Mouse (Mus musculus) heart, adult 11 months (tissue): ENCODE measurements around the gene Gm5592.

ENCODE experiments used
- DNase-seq: peaks from one replicate; pipeline ENCODE4 v3.0.0; 2022

The Gm5592 gene

GRCm38 (mm10) chr7:41153541-41153940 lies at the start of gene Gm5592:
TSS of gene Gm5592 (plus strand) at chr7:41153841.
- DNase-seq: peak; percentile 86

- peak; percentile 88 for DNase-seq
Observed at GRCm38 (mm10) chr7:41155806-41156205, 2.2 kb downstream of the Gm5592 start.

GRCm38 (mm10) chr7:41157879-41158278 lies 4.2 kb downstream of the Gm5592 start:
- peak; percentile 87 for DNase-seq

GRCm38 (mm10) chr7:41158562-41158961 lies 4.9 kb downstream of the Gm5592 start:
- DNase-seq: peak; percentile 91

GRCm38 (mm10) chr7:41193671-41194070 lies 40.0 kb downstream of the Gm5592 start:
- DNase-seq: peak; percentile 90
